Mouse (Mus musculus): Measurements from ENCODE around the gene Ephx3.
"Not testable (repeated sequence)": the region's sequence is repeated elsewhere in the genome, so short reads cannot be mapped to it uniquely, and the experiment has no call there.

DNA sequence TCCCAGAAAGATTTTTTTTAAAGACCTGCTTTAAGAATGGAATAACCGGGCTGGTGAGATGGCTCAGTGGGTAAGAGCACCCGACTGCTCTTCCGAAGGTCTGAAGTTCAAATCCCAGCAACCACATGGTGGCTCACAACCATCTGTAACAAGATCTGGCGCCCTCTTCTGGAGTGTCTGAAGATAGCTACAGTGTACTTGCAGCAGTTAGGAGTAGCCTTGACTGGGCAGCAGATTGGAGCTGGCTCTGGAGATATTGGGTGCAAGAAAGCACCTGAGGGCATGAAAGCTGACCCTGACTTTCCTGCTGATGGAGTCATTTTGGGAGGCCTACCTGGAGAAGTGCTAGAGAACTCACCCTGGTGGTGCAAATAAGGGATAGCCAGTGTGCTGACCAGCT is 26.2 kb upstream of the Ephx3 start:
- TF ChIP-seq CTCF (IDR thresholded peaks at IDR 0.05; ENCODE audit: extremely low read depth, insufficient read depth, insufficient read length, insufficient replicate concordance); POLR2A (IDR thresholded peaks at IDR 0.05; ENCODE audit: low read depth, low read length): not testable (repeated sequence)
